Mouse (Mus musculus) right cerebral cortex, adult 2 months (tissue): ENCODE measurements around the gene Samd4b.
A peak's percentile ranks its signal among the peaks of the same experiment; 100 is the strongest.
"Not testable (repeated sequence)": the region's sequence is repeated elsewhere in the genome, so short reads cannot be mapped to it uniquely, and the experiment has no call there.

Experiments used
- DNase-seq, 2 experiments: peaks; one replicate each; pipeline ENCODE4 v3.0.0; 2021 to 2022; ENCODE audit warnings: low spot score in 2 of 2

Samd4b gene

GRCm38 (mm10) chr7:28562371-28562770 is 35.6 kb downstream of the Samd4b start:
- no peak for DNase-seq

GRCm38 (mm10) chr7:28561967-28562366 is 36.0 kb downstream of the Samd4b start:
- no peak for DNase-seq

- DNase-seq = no peak
These were observed 37.1 kb downstream of the Samd4b start for GRCm38 (mm10) chr7:28560856-28561255.

GRCm38 (mm10) chr7:28558486-28558885 is 39.5 kb downstream of the Samd4b start:
- no peak for DNase-seq

- DNase-seq = no peak
These were observed 40.2 kb downstream of the Samd4b start for GRCm38 (mm10) chr7:28557708-28558107.

GRCm38 (mm10) chr7:28557069-28557468 is 40.9 kb downstream of the Samd4b start:
- no peak for DNase-seq

GRCm38 (mm10) chr7:28555939-28556535 is 41.9 kb downstream of the Samd4b start:
- DNase-seq = no peak

- no peak for DNase-seq
These were observed 44.9 kb downstream of the Samd4b start for GRCm38 (mm10) chr7:28553076-28553475.

GRCm38 (mm10) chr7:28547628-28548027 is 50.3 kb downstream of the Samd4b start:
- DNase-seq = no peak

GRCm38 (mm10) chr7:28547154-28547553 is 50.8 kb downstream of the Samd4b start, which contains the start of gene Nccrp1:
Gene Nccrp1, minus strand, starts transcription at chr7:28547254.
- DNase-seq = no peak

GRCm38 (mm10) chr7:28546649-28547048 is 51.3 kb downstream of the Samd4b start:
- no peak for DNase-seq

- no peak for DNase-seq
These were observed 52.1 kb downstream of the Samd4b start for GRCm38 (mm10) chr7:28545891-28546210.

- no peak for DNase-seq
These were observed 52.7 kb downstream of the Samd4b start for GRCm38 (mm10) chr7:28545048-28545890.

GRCm38 (mm10) chr7:28544051-28544601 is 53.8 kb downstream of the Samd4b start:
- no peak for DNase-seq

- no peak for DNase-seq
These were observed 57.4 kb downstream of the Samd4b start, which contains the start of gene Sycn for GRCm38 (mm10) chr7:28540526-28540925. Gene Sycn, plus strand, starts transcription at chr7:28540885.

- not testable (repeated sequence) for DNase-seq
These were observed 59.1 kb downstream of the Samd4b start for GRCm38 (mm10) chr7:28538886-28539285.

- no peak for DNase-seq
These were observed 65.9 kb downstream of the Samd4b start for GRCm38 (mm10) chr7:28532005-28532404.

GRCm38 (mm10) chr7:28527922-28528719 is 69.8 kb downstream of the Samd4b start:
- DNase-seq = peak; percentile 64 to 65

GRCm38 (mm10) chr7:28522536-28522935 is 75.4 kb downstream of the Samd4b start, which contains the start of gene Ifnl3:
Gene Ifnl3, plus strand, starts transcription at chr7:28522836.
- not testable (repeated sequence) for DNase-seq

GRCm38 (mm10) chr7:28511441-28511840 is 86.5 kb downstream of the Samd4b start:
- DNase-seq = no peak

GRCm38 (mm10) chr7:28510405-28510974 is 87.5 kb downstream of the Samd4b start, which contains the start of gene Ifnl2:
Gene Ifnl2, minus strand, starts transcription at chr7:28510455.
- DNase-seq = not testable (repeated sequence)
